Mouse (Mus musculus) lung, postnatal 25 days (tissue): ENCODE measurements around the gene Gm39653.
"Not testable (repeated sequence)": the region's sequence is repeated elsewhere in the genome, so short reads cannot be mapped to it uniquely, and the experiment has no call there.

Source experiments
- DNase-seq: peaks from one replicate; pipeline ENCODE4 v3.0.0; 2022; ENCODE audit warnings: low spot score

Gene Gm39653

DNA sequence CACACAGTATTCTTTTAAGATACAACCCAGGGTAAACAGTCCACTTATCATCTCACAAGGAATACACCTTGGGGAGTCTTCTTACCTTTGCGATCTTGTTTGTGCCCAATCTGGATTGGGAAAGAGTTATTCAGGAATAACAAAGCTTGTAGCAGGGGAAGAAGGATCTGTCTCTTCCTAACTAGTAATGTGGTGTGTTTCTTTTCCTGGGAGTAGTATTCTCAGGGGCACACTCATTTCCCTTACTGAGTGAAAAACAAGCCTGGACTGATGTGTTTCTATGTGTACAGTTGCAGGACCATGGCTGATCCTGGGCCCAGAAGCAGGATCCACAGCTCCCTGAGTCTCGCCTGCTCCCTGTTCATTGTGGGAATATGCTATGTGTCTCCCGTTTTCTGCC, at the start of gene Gm39653:
Gene Gm39653 (plus strand): TSS at position 301 of the 400 bp plus-strand sequence.
- DNase-seq = no peak

DNA sequence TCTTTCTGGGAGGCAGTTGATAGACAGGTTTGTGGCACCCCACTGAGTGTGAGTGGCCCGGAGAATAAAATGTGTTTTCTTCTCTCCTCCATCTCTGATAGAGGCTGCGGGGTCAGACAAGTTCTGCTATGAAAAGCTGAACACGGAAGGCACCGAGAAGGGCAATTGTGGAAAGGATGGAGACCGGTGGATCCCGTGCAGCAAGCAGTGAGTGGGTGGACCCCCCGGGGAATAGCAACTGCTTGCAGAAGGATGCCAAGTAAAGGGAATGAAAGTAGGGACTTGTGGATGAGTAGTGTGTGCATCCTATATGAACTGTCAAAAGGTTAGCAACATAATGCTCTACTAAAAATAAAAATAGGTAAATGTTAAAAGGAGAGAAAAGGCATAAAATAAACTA, 49.3 kb upstream of the Gm39653 start:
- DNase-seq = no peak

DNA sequence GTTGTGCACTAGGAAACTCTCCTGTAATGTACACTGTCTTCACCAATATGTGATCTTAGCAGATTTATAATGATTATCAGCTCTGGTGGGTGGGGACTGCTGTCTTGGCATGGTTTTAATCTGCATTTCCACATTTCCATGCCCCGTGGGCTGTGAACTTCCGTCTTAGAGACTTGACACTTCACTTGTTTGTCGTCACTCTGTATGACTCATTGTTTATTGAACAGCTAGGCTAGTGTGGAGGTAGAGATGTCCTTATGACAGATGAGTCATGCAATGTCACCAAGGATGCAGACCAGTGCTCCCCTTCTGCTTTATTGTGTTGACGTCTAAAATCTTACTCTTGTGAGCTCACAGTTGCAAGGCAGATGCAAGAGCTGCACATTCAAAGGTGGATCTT, 48.7 kb upstream of the Gm39653 start:
- no peak for DNase-seq

DNA sequence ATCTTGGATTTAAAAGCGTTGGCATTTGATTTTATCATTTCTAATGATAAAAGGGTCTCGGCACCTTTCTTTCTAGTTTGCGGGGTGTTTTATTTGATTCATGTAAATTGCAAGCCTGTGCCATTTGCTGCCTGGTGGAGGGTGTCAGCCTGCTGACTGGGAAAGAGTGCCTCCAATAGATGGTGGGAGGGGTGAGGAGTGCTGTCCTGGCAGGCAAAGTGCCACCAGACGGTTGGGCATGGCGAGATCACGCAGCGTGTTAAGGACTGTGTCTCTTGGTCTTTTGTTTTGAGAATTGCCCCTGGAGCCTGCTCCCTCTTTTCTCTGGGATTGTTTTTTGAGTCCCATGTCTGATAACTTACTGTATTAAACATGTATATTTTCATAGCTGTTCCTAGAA, 43.5 kb upstream of the Gm39653 start:
- DNase-seq = no peak

DNA sequence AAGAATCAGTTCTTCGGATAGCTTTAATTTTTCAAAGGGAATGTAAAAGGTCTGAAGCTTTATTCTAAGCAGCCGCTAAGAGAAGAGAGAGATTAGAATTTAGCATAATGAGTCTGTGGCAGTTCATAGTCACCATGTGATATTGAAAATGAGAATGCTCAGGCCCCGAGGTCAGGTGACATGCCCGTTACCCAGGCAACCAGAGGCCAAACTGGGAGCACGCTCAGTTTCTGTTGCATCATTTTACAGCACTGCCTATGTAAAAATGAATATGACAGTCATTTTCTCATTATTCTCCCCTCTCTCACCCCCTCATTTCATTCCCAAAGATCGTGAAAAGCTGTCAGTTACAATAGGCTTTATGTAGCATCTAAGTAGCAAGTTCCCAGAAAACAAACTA, 42.3 kb upstream of the Gm39653 start:
- DNase-seq = no peak

DNA sequence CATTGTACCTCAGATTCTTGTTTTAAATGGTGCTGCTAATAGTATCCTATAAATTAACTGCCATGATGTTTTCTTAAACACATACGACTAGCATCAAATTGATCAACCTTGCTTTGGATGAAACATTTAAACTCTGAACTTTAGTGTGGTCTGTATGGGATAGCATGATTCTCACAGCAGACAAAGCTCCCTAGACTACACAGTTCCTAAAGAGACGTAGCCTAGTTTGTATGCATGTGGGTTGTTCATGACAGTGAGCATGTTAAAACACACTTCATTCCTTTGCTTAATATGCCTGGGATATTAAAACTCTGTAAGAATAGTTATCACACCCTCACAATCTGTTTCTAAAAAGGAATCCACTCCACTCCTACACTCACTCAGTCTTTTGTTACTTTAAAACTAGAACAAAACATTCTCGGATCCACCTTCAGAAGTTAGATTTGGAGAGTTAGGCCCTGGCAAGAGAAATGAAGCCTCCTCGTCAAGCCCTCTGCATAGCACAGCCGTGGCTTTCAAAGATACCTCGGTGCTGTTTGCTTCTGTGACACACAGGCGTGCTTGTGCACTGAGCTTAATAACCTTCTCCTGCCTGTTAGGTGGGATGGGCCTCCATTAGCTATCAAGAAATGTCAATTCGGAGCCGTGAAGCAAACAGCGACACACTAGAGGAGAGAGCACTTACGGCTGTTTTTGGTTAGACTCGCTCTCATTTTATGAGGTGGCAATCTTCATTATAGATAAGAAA, 41.7 kb upstream of the Gm39653 start:
- DNase-seq = no peak

DNA sequence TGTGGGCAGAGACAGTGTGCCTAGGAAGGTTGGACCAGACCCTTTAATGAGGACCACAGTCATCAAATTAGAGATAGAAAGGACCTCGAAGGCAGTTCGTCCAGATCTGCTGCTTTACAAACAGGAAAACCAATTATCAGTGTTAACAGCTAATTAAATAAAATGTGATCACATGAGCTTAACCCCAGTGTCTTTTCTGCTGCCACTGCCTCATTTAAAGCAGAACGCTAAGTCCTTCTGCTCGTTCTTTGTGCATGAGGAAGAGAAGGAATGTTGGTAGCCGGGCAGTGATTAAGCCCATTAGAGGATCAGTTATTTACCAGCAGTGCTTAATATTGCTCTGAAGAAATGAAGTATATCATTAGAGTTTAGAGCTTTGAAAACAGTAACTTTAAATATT, 39.0 kb upstream of the Gm39653 start:
- no peak for DNase-seq

DNA sequence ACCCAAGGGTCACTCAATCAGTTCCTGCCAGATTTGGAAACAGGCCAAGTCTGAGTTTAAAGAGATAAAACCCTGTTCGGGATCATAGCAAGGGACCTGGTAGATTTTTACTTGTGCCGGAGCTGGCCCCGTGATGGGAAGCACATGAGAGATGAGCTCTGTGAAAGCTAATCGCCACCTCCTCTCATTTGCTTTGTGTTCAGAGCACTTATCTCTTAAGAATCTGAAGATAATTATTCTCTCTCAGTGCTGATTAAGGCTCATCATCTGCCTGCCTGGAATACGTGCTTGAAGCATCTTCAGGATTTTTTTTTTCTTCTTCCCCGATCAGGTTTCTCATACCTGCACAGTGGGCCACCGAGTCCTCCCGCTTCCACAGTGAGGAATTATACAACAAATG, 36.6 kb upstream of the Gm39653 start:
- no peak for DNase-seq

DNA sequence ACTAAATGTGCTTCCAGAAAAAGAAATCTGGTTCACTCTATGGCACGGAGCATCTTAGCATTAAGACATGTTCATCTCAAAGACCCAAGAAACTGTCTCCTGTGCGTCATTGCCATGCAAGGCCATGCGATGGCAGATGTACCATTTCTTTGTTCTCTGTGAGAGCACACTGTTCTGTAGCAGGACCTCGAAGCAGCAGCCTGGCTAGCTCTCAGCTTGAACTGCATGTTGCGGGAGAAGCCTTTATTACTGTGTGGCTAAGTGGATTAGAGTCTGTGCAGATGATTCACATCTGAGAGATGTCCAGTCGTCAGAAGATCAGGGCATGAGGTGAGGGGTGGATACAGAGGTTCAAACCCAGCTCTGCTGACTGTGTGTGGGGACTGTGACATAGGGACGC, 28.9 kb upstream of the Gm39653 start:
- DNase-seq = no peak

DNA sequence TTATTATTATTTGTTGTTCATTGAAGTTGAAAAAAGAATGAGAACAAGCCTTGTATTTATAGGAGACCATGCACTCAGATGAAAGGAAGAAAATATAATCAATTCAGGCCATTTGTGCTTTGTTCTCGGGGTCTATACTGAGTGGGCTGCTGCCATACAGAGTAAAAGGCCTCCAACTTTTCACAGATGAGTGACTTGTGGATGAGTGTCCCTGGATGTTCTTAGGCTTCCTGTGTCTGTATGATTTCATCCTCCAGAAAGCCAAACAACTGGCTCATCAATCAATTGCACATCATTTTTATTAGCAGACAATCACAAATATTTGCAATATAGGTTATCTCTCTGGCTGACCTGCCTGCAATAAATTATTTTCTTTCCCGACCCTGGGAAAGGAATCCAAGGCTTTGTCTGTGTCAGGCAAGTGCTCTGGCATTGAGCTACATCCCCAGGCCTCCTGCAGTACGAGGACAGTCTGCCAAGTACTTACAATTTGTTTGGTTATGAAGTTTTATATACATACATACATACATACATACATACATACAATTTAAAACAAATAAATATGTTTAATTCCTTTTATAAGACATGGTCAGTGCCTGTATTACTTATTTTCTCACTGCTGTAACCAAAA, 11.8 kb upstream of the Gm39653 start:
- DNase-seq = no peak

DNA sequence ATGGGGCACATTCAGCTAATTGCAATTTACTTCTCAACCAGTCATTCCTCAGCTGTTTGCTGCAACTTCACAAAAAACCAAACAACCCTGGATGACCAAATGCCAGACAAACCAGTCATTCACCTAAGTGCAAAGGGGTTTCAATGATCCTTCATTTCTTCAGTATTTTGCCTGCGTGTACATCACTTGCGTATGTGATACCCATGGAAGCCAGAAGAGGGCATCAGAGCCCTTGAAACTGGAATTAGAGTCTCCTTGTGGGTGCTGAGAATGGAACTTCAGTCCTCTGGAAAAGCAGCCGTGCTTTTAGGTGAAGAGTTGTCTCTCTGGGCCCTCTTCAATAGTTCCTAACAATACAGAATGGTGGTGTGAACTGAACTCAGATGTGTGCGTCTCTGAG, 6.2 kb upstream of the Gm39653 start:
- DNase-seq = no peak

DNA sequence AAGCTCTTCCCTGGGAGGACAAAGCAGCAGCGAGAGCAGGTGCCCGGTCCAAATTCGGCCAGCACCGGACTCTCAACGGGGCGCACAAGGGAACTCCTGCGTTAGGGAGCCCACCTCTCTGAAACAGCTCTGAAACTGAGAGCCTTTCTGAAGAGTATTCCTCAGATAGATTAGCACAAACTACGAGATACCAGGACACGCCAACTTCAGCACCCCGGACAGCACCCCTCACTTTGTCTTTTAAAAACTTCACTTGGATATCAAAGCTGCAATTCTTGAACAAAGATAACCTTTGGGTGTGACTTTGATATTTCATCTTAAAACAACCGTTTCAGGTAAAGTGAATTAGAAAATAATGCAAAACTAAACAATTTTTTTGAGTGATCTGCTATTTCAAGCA, 1.2 kb upstream of the Gm39653 start:
- DNase-seq = no peak

DNA sequence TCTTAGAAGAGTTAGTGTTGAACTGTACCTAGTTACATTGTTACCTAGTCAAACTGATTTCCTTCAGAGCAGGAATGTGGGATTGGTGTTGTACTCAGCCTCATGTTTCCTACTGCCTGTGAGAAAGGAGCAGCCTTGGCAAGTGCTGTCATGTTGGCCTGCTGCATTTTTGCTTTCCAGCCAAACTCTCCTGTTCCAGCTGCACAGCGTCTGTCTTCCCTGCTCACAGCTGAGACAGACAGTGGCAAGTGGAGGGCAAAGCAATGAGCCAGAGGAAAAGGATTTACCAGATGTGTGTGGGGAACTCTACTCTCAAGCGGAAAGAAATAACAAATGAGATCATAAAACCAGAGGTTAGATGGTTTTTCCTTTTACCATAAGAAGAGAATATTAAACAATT, 12.4 kb downstream of the Gm39653 start:
- peak; percentile 3 for DNase-seq

DNA sequence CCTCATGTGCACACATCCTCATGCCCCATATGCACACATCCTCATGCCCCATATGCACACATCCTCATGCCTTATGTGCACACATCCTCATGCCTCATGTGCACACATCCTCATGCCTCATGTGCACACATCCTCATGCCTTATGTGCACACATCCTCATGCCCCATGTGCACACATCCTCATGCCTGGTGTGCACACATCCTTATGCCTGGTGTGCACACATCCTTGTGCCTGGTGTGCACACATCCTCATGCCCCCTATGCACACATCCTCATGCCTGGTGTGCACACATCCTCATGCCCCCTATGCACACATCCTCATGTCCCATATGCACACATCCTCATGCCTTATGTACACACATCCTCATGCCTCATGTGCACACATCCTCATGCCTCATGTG, 14.6 kb downstream of the Gm39653 start:
- DNase-seq = not testable (repeated sequence)

DNA sequence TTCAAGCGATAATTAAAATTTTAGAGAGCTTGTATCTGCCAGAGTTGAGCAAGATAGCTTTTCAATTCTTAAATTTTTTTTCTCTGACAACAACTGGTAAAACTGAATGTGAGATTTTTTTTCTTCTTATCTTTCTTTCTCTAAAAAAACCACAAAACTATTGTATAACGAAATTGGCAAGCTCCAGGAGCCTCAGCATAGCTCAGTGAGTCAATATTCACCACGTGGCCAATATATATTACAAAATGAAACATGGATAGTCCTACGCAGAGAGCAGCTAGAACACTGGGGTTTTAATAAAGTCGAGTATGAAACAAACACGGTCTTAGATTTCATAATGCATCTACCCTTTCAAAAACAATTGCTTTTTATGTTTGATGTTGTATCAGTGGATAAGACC, 24.2 kb downstream of the Gm39653 start:
- no peak for DNase-seq

DNA sequence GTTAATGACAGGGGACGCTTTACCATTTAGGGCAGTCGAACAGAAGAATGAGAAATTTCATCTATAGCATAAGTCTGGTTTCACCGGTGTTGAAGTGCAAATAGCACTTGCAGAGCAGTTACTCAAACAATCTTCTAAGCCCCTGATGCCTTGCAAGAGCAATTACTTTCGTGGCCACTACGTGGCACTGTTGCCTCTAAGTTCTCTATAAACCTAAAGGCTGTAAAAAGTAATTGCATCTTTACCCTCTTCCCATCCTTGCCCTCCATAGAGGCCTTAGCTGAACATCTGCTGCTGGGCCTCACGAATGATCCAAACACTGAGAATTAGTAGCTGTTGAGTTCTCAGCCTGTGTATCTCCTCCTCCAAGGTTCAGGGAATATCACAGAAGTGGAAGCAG, 42.2 kb downstream of the Gm39653 start:
- peak; percentile 50 for DNase-seq

DNA sequence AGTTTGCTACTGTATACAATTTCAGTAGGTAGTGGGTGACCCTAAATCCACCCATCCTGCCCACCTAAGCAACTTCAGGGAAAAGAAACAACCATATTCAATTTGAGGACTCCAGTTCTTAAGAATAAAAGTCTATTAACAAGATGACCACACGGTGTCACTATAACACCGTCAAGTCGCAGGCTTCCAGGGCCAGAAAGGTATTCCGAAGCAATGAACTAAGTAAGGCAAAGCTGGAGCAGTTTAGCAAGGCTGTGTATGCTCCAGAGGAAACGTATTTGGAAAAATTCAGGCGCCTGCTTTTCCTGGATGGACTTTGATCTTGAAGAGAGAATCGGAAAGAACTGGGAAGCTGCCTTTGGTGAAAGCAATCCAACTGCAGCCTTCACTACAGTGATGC, 43.8 kb downstream of the Gm39653 start:
- DNase-seq = peak; percentile 45

DNA sequence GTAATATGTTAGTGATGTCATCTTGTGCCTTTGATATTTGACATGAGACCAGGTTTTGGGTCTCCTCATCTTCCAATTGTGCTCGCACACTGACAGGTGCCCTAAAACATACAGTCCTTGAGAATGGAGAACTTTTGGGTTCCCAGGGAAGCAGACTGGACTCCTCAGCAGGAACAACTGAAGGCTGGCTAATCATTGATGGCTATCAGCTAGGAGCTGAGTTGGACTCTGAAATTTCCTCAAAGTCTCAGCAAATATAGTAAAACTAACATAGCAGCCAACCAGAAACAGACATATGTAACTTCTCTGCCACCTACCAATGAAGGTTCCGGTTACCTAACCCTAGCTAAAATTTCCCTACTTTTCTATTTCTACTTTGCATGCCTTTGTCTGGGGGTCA, 50.3 kb downstream of the Gm39653 start:
- DNase-seq = no peak

DNA sequence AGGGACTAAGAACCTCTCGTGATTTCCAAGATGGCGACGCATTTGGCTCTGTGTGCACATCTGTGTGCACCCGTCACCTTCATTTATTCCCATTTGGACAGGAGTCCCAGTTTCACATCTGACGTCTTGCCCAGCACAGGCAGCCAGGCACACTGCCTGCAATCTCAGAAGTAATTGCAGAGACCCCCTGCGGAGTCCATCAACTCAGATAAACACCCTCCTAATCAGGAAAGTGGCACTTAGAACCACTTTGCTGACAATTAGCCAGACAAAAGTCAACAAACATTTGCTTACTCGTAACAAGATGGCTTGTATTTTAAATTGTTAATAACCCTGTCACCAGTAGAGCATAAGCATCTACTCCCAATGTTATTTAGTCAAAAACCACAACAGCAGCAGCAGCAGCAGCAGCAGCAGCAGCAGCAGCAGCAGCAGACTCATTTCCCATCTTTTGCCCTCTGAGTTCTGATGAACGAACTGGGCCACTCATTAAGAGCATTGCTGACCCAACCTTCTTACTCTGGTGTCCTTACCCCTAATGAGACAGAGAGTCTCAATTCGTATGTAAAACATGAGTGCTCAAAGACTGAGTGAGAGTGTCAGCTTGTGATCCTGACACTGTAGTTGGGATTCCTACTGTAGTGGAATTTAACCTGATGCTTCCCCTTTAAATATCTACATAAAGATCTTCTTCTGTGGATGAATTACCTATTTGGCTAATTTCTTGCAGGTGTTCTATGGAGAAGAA, 51.6 kb downstream of the Gm39653 start:
- DNase-seq = no peak

DNA sequence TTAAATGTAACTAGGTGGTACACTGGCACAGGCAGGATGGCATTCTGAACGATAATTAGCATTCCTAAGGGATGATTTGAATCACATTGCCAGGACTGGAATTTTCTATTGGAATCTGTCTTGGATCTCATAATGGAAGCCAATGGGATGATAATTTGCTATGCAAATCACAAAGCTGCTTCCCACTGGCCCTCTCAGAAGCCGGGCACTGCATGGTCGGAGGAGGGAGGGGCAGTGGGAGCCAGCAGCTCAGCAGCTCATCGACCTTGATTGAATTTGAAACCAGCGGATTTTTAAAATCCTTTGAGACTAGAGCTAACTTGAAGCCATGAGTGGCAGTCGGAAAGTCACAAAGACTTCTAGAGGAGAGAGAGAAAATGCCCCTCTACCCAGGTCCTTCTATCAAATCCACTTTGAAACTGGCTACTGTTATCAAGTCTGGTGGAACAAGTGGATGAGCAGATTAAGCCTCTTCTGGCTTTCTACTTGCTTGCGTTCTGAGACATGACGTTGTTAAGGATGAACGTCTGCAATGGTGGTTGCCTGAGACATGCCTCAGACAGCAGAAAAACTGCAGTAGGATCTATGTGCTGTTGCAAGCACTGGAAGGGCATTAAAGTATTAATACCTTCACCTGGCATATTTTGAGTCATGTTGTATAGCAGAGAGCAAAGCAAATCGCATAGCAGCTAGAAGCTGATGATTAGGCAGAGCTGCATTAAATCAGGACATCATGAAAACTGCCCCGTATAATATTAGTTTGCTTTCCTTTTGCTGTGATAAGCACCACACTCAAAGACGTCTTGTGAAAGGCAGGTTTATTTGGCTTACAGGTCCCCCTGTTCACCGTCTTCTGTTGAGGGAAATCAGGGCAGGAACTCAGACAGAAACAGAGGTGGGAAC, 52.4 kb downstream of the Gm39653 start:
- DNase-seq = no peak

DNA sequence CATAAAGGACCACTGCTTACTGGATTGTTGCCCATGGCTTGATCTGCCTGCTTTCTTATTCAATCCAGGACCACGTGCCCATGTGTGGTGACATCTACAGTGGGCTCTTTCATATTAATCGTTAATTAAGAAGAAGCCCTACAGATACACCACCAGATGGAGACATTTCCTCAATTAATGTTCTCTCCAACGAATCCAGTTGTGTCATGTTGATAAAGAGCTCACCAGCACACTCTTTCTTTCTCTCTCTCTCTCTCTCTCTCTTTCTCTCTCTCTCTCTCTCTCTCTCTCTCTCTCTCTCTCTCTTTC, 53.0 kb downstream of the Gm39653 start:
- DNase-seq = peak; percentile 35
